Mouse (Mus musculus) naive thymus-derived CD4-positive, alpha-beta T cell, adult 2 months (primary cell): ENCODE data around the gene Fndc3c1.
"Not testable (repeated sequence)": the region's sequence is repeated elsewhere in the genome, so short reads cannot be mapped to it uniquely, and the experiment has no call there.

Source experiments
- DNase-seq: peaks from one replicate; pipeline ENCODE4 v3.0.0-alpha.2; 2011; ENCODE audit warnings: low read depth

Fndc3c1 gene

GRCm38 (mm10) chrX:106485101-106485651 lies at the start of gene Fndc3c1:
TSS of gene Fndc3c1 (minus strand) at chrX:106485401.
- DNase-seq = no peak

DNA sequence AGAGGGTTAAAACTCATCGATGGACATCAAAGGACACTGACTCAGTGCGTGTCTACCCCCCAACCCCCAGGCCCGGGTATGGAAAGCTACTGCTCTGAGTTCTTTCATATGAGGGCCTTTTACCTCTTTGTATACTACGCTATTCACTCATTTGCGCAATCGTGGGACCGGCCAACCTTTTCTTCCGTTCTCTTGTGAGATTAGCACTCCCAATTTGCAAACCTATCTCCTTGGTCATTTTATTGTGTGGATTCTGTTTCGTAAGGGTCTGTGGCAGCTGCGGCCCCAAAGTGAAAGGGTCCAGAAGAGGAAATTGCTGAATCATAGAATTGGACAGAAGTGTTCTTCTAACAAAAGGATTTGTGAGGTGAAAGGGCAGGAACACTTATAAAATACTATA lies 1.2 kb upstream of the Fndc3c1 start:
- no peak for DNase-seq

DNA sequence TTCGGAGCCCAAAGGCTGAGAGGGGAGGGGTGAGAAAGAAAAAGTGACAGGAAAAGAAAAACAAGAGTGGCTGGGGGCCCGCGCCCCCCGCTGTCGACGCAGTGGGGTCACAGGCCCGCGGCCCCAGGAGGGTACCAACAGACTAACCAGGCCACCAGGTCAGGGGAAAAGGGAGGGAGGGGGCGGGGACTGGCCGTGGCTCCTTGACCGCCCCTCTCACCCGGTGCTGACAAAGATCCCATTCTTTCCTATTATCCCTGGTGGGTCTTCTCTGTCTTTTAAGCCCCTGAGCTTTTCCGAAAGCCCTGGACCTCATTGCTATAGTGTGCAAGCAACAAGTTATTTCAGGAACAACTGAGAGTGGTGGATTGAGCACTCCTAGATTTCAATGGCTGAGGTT lies 470 bp upstream of the Fndc3c1 start:
- no peak for DNase-seq

DNA sequence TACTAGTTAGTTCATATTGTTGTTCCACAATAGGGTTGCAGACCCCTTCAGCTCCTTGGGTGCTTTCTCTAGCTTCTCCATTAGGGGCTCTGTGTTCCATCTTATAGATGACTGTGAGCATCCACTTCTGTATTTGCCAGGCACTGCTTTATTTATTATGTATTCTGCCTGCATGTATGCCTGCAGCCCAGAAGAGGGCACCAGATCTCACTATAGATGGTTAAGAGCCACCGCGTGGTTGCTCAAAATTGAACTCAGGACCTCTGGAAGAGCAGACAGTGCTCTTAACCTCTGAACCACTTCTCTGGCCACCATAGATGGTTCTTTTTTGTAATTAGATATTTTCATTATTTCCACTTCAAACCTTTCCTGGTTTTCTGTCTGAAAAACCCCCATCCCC lies 5.3 kb downstream of the Fndc3c1 start:
- DNase-seq = not testable (repeated sequence)

DNA sequence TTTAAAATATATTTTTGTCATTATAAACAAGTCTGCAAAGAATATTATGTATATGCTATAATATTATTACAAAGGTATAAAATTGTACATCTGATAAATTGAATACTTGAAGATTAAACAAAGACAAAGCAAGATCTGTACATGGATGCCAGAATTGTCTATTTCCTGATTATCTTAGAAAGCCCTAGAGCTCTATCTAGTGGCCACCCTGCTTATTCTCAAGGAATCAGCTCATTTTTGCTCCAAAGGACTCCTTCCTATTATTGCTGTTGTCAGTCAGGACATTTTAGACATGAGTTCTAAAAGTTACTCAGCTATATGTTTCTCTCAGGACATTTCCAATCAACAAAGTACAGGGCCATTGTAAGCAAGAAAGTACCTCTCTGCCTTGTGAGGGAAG lies 99.9 kb downstream of the Fndc3c1 start:
- DNase-seq = no peak

DNA sequence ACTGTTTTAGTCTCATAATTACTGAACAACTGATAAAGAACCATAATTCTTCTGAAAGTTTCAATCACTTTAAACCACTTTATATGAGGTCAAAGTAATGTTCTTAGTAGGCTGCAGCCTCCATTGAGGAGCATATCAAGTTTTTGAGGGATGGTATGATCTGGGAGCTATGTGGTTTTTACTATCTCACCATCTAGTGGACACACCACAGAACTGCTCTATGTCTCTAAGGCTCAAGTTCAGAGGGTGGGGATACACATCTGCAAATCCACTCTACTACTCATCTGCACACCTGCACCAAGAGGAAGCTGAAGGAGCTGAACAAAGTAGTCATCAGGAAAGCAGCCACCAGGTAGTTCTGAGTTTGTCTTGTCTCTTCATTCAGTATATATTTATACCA lies 104.6 kb downstream of the Fndc3c1 start:
- DNase-seq = no peak
